Mouse (Mus musculus) MEL (cell line): Measurements from ENCODE around the gene Lyrm1.

Experiments used
- CTCF ChIP-seq, 3 experiments: IDR thresholded peaks in 2 of 3; conservative IDR thresholded peaks in 1 of 3; 2 replicates each; pipeline ENCODE4 v1.5.1; 2011 to 2012; ENCODE audit warnings: low read length in 3 of 3, low read depth in 2 of 3, mild to moderate bottlenecking in 2 of 3, improper control_type of control experiment in 1 of 3, inconsistent platforms in 1 of 3, mixed read lengths in 1 of 3, moderate library complexity in 1 of 3; ENCODE audit not compliant: control insufficient read depth in 1 of 3, insufficient read depth in 1 of 3, poor library complexity in 1 of 3, severe bottlenecking in 1 of 3
- MAFK ChIP-seq: IDR thresholded peaks from 2 replicates; pipeline ENCODE4 v1.6.1; 2011; ENCODE audit warnings: low read depth, mild to moderate bottlenecking, low read length, improper control_type of control experiment, borderline replicate concordance
- NRF1 ChIP-seq: IDR thresholded peaks from 2 replicates; pipeline ENCODE4 v1.6.1; 2014; ENCODE audit warnings: low read depth, mild to moderate bottlenecking, inconsistent platforms, low read length, improper control_type of control experiment, moderate library complexity; ENCODE audit not compliant: poor library complexity, insufficient read depth, severe bottlenecking
- POLR2A ChIP-seq, 2 experiments: IDR thresholded peaks; 2 replicates each; pipeline ENCODE4 v1.6.1; 2011 to 2012; ENCODE audit warnings: low read length in 2 of 2, mild to moderate bottlenecking in 2 of 2, control low read depth in 1 of 2, improper control_type of control experiment in 1 of 2, low read depth in 1 of 2, moderate library complexity in 1 of 2; ENCODE audit not compliant: control insufficient read depth in 1 of 2, insufficient read depth in 1 of 2, poor library complexity in 1 of 2

- TF ChIP-seq CTCF (IDR thresholded peaks at IDR 0.05 in 2 of 3, conservative IDR thresholded peaks at IDR 0.05 in 1 of 3; ENCODE audit: control insufficient read depth in 1 of 3, insufficient read depth in 1 of 3, low read depth in 2 of 3, low read length in 3 of 3, poor library complexity in 1 of 3, severe bottlenecking in 1 of 3): no peak
- no peak for TF ChIP-seq POLR2A (IDR thresholded peaks at IDR 0.05; ENCODE audit: control insufficient read depth in 1 of 2, insufficient read depth in 1 of 2, low read depth in 1 of 2, low read length in 2 of 2, poor library complexity in 1 of 2)
- no peak for TF ChIP-seq MAFK
- TF ChIP-seq NRF1: no peak
Observed at GRCm38 (mm10) chr7:119854362-119854761, 41.3 kb upstream of the Lyrm1 start.
